ENCODE assay signal across 16 mouse cellular contexts in genomic region chr14:67139674-67140073, GRCm38 (mm10).
"Had no signal": no experiment of that assay in that cellular context is flagged by ENCODE, and none has a peak within 500 bp of the region (broad histone marks: within the 10 kb centered on the region; RNA-seq: fewer than 3 reads in every experiment).

No protein-coding gene starts in this region.

- H3K9ac ChIP-seq: liver, embryonic 13.5 days; midbrain, embryonic 15.5 days had no signal

- H3K4me3 ChIP-seq: layer of hippocampus, adult 2 months; left cerebral cortex, adult 2 months; liver, embryonic 13.5 days; megakaryocyte, embryonic 14.5 days; midbrain, embryonic 10.5 days; midbrain, embryonic 15.5 days had no signal

- H3K27me3 ChIP-seq: liver, embryonic 13.5 days; midbrain, embryonic 15.5 days had no signal

- H3K4me1 ChIP-seq: liver, embryonic 13.5 days; megakaryocyte, embryonic 14.5 days had no signal

- H3K4me2 ChIP-seq: liver, embryonic 13.5 days; midbrain, embryonic 15.5 days had no signal

- H3K36me3 ChIP-seq: liver, embryonic 13.5 days; midbrain, embryonic 10.5 days; midbrain, embryonic 15.5 days had no signal

- DNase-seq: kidney, adult 18-20 months; kidney, adult 9 months; kidney, postnatal 10 days; layer of hippocampus, adult 9-11 months; liver, embryonic 13.5 days; lung, adult 2 months; lung, postnatal 36 days; thymus, adult 2 months; thymus, postnatal 14 days; thymus, postnatal 4 days had no signal

- ATAC-seq: inflammation-experienced regulatory T-cells, adult 6 months; midbrain, embryonic 15.5 days had no signal

- H3K27ac ChIP-seq: left cerebral cortex, adult 2 months; liver, embryonic 13.5 days; midbrain, embryonic 10.5 days; midbrain, embryonic 15.5 days had no signal

- H3K9me3 ChIP-seq: liver, embryonic 13.5 days; midbrain, embryonic 10.5 days; midbrain, embryonic 15.5 days had no signal
